Mouse (Mus musculus) adrenal gland, postnatal 4 days (tissue): Measurements from ENCODE around the gene Bmpr2. TPM values are rescaled to one million over a fixed set of nuclear protein-coding genes. Genes with fewer than 3 reads are reported as not detected.

Source experiments
- DNase-seq, 2 experiments: peaks; one replicate each; pipeline ENCODE4 v3.0.0; 2021 to 2022; ENCODE audit warnings: low spot score in 2 of 2, mixed read lengths in 2 of 2
- total RNA-seq, 2 experiments: library from RNA; stranded (reverse); gene quantifications; 2 replicates each; pipeline ENCODE4 v1.2.3; 2021

The Bmpr2 gene
- total RNA-seq, 2 experiments from 2014 or later, result 66.6 to 70.0 TPM

DNA sequence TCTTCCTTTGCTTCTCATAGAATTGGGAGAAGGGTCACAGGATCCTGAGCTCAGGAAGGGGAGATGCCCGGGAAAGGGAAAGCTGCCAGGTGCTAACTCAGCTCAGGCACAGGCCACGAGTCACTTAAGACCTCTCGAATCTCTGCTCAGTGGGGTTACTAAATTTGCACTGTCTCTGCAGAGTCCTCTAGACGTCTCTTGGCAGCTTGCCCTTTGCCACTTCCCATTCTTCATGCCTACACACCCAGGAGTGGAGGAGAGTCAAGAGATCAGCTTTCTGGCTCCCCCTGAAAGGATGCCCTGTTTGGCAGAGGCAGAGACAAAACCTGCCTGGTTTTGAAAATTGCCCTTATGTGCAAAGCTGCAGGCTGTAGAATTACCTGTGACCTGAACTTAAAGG, 132.3 kb downstream of the Bmpr2 start:
- no peak for DNase-seq

DNA sequence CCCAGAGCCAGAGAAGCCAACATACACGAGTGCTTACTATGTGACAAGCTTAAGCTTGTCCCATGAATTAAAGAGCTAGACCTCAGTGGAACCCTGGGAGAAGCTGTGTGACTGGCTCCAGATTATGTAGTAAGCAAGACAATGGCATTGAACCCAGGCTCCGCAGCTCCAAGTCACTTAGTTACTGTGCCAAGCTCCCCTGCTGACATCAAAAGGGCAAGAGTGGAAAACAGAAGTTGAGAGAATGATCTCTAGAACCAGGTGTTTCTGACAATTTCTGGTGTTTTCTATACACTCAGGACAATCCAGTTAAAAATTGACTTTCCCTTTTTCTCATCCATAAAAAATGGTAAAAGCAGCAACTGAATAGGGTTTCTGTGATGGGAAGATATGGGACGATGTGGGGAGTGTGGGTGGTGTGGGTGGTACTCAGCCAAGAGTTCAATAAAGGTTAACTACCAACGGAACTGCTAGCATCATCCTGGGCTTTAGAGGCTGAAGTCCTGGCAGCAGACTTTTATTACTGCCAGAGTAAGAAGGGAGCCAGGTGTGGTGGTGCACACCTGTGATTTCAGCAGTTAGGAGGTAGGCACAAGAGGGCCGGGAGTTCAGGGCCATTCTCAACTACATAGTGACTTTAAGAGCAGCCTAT, 134.1 kb downstream of the Bmpr2 start:
- no peak for DNase-seq

DNA sequence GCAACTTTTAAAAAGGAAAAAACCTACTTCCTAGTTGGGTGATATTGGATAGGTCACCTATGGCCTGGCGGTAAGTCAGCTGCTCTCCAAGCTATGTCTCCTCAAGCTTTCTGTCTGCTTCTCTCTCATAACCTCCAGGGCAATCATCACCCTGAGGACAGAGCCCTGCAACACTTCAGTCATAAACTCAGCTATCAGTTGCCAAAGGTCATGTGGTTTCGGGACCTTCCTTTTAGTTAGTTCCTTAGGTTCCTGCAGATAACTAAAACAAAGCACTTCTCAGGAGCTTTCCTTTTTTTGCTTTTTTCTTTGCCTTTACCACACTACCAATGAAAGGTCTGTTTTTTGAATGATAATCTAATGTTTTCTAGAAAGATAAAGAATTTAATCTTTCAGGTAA, 136.5 kb downstream of the Bmpr2 start:
- DNase-seq, result no peak

DNA sequence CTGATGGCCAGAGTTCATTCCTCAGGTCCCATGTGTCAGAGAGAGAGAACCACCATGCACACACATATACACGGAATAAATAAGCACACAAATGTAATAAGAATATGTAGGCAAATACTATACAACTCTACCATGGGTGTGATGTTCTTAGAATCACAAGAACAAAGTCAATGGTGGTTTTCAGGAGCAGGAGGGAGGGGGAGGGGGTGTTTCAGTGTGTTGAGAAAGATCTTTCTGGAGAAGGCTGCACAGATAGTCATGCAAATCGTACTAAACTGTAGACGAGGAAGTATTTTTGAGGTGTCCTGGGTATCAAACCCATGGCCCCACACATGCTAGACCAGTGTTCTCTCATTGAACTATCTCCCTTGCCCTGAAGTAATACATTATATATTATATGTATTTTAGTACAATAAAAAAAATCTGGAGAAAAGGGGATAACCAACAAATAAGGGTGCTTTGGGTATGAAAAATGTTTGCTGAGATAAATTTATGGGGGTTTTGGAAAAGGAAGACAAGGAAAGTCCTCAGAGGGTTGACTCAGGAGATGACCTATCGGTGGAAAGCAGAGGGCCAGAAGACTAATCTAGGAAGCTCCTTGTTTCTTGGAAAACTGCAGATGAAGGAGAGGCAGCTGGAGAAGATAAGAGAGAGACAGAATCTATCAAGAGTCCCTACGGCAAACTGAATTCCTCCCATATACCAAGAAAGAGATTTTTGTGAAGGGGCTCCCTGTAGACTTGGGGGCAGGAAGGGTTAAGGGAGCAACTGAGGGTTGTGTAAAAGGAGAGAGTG, 138.1 kb downstream of the Bmpr2 start:
- no peak for DNase-seq

DNA sequence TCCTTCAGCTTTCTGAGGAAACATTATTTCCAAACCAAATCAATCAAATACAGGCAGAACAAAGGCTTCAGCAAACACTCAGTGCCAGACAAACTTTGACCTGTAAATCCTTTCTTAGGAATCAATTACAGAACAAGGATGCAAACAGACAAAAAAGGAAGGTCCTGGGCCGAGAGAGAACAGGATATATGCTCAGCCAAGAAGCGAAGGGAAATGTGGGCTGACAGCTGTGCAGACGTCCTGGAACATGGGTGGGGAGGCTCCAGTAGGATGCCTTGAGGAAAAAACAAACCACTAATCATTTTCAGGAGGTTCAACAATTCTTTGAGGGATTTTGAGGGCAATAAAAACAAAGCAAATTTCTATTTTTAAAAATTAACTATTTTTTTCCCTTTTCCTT, 139.4 kb downstream of the Bmpr2 start:
- DNase-seq, result no peak

DNA sequence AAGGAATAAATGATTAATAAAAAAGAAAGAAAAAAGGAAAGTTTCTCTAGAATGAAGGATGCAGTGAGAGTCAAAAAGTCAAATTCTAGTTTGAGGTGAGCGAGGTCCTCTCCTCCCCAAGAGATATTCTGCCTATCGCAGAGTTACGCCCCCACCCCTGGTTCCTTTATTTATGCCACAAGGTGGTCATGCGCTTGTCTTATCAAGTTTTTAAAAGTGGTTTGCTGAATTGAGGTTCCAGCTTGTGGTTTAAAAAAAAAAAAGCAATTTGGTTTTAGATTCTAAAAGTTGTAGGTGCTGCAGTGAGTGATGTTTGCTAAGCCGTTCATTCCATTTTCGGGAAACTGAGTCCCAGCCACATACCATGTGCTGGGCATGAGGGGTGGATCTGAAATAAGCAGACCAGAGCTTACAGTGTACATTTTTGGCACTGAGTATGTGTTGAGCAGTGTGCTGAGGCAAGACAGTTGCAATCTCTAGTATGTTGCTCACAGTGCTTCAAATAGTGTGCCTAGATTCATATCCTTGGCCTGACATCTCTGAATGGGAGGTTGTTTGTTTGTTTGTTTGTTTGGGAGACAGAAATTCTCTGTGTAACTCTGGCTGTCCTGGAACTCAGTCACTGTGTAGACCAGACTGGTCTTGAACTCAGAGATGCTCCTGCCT, 141.6 kb downstream of the Bmpr2 start:
- DNase-seq, result no peak

DNA sequence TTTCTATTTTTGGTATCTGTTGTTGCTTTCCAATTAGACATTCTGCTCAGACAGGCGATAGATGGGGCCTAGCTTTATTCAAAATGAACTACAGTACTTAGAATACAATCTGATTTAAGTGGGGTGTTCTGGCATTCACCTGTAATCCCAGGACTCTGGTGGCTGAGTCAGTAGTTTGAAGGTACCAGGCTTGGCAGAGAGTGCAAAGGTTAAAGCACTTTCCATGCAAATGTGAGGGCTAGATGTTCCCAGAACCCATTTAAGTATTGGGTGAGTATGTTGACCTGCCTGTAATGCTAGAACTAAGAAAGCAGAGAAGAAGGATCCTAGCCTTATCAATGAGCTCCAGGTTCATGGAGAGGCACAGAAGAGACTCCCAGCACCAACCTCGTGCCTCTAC, 142.7 kb downstream of the Bmpr2 start:
- no peak for DNase-seq

DNA sequence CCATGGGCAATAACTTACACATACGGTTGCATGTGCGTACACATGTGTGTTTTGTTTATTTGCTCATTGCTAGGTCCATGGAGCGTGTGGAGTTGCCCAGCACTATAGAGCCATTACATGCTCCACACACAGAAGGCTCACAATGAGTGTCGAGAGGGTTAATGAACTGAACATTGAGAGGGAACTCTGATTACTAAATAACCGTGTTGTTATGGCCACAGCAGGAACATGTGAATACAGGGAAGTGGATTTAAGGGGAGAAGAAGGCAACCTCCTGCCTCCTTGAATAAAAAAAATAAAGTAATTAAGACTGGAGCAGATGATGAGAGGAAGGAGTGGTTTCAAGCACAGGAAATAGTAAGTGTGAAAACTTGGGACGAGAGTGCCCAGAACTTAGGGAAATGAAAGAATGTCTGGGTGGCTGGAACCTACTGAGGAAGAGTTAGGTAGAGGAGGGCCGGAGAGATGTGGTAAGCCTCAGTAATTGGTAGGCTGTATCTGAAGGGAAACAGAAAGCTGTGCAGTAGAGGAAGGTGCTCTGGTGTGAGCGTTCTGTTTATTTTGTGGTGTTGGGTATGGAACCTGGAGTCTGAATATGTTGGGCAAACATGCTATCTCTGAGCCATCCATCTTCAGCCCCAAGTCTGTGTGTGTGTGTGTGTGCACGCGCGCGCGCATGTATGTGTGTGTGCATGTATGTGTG, 143.8 kb downstream of the Bmpr2 start:
- DNase-seq, result no peak

DNA sequence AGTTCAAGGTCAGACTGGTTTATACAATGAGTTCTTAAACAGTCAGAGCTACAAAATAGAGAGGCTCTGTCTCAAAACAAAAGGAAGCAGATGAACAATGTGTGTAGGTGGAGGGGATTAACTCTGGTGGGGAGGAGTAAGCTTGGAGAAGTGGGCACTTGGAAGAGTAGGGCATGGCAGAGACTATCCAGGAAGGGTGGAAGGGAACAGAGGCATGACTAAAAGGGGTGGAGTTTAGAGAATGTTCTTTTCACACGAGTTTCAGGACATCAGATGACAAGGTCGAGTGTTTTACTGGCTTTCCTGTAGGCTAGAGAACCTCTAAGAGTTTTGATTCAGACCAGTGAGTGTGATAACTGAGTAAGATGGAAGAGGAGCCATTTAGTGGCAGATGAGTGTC, 144.5 kb downstream of the Bmpr2 start:
- DNase-seq, result no peak

DNA sequence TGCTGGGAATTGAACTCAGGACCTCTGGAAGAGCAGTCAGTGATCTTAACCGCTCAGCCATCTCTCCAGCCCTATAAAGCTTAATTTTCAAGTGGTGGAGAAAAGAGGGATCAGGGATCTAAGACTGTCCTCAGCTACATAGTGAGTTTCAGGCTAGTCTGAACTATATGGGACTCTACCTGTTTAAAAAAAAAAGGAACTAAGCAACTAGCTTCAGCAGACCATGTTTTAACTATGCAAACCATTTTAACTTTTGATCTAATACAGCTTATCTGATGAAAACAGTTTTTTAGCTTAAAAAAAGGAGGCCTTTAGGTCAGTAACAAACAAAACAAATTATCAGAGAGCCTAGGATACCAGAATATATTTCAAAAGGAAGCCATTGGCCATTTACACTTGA, 147.7 kb downstream of the Bmpr2 start:
- DNase-seq, result no peak

DNA sequence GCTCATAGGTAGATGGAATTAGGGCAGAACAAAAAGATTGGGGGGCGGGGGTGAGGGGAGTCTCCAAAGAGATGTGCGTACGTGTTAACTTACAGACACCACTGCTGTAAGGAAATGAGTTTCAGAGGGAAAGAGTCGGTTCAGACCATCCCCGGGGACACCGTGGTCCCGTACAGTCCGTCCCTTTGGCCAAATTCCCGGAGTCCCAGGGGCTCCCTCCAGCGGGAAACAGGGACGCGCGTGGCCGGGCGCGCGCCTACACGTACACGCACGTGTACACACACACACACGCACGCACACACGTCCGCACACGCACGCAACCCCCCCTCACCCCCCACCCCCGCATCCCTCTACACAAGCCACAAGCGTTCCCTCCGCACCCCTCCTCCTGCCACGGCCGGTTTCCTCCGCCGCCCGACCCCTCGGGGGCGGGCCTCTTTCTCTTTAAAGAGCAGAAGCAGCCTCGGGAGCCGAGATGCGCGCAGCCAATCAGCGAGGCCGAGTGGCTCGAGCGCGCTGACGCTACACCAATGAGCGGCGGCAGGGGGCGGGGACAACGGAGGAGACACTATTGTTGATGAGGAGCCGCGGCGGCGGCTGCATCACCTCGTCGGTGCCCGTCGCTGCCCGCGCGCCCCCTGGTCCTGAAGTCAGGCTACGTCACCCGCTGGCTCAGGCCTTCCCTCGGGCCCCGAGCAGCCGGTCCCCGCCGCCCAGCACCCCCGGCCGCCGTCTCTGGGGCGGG, 149.4 kb downstream of the Bmpr2 start, which contains the start of gene Fam117b:
Gene Fam117b (plus strand): TSS at position 594 of the 745 bp plus-strand sequence.
- DNase-seq, result peak; percentile 91 to 97

DNA sequence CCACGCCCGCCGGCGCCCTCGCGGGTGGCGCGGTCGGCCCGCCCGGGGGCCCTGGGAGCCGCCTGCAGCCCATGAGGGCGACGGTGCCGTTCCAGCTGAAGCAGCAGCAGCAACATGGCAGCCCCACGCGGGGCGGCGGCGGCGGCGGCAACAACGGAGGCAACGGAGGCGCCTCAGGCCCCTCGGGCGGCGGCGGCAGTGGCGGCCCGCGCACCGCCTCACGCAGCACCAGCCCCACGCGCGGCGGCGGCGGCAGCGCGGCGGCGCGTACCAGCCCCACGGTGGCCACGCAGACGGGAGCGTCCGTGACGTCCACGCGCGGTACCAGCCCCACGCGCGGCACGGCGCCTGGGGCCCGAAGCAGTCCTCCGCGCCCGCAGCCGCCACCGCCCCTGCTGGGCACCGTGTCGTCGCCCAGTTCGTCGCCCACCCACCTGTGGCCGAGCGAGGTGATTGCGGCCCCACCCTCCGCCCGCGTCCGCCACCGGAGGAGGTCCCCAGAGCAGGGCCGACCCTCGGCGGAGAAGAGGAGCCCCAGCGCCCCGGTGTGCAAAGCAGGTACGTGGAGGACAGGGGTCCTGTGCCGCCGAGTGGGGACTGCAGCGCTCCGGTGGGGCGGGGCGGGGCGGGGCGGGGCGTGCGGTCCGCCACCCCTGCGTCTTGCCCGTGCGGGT, 150.1 kb downstream of the Bmpr2 start:
- DNase-seq, result peak; percentile 13 to 15

DNA sequence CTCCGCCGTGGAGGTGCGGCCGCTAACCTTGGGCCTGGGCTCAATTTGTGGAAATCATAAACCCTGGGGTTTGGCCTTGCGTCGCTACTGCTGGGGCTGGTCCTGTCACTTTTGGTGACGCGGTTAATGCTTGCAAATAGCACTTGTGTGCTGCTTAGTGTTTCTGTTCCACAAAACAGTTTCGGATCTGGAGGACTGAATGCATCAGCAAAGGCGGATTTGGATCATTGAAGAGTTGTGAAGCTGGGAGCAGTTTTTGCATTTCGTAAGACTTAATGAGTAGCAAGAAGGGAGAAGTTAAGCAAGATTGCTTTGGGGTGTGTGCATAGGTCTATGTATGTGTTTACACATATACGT, 150.6 kb downstream of the Bmpr2 start:
- no peak for DNase-seq

DNA sequence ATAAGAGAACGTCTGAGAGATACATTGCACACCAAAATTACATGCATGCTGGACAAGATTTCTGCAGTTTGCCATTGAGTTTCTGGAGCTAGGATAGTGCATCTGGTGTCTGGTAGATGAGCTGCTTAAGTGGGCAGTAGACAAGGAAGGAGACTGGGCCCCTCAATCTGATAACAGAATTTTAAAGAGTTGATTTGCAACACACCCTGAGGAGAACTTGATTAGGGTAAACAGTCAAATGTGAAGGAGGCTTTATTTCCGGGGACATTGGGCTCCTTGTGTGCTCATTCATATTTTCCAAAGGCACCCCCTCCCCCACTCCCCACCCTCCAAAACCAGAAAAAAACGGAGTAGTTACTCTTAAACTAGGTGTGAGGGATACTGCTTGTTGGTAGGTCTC, 151.6 kb downstream of the Bmpr2 start:
- no peak for DNase-seq

DNA sequence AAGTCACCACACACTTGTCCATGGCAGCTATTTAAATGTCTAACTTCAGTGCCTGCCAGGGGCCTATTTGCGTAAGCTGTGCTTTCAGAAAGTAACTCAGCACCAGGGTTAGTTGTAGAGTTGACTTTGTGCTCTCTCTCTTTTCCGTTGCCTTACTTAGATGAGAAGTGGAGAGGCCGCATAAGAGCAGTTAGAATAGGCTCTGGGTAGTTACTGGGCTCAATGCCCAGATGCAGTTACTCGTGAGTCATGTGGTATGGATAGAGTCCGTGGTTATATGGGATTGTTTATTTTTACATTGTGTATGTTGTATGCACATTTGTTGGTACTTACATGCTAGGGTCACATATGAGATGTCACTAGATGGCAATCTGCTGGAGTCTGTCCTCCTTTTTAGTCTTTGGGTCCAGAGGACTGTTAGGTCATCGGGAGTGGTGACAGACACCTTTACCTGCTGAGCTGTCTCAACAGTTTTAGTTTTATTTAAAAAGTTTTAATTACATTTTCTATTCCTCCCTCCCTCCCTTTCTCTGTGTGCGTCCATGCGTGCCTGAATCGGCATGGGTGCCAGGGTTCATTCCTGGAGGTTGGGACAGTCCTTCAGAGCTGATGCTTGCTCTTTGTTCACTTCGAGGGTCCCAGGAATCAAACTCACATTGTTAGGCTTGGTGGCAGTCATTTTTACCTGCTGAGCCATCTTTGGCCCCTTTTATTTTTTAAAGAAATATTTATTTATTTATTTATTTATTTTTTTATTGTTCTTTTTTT, 152.8 kb downstream of the Bmpr2 start:
- DNase-seq, result no peak

DNA sequence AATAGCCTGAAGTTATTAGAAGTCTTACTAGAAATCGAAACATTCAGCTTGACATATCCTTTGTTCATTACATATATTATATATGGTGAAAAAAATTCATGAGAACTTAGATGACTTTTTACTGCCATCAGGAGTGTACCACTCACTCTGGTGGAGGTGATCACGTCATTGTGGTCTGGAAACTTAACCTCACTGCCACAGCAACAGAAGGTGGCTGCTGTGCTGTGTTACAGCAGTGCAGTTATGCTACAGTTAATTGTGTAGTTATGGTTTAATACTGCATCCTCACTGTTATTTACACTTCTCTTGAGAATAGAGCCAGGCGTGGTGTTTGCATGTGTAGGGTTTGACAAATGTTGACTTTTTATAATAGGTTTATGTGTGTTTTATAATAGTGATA, 154.2 kb downstream of the Bmpr2 start:
- DNase-seq, result no peak

DNA sequence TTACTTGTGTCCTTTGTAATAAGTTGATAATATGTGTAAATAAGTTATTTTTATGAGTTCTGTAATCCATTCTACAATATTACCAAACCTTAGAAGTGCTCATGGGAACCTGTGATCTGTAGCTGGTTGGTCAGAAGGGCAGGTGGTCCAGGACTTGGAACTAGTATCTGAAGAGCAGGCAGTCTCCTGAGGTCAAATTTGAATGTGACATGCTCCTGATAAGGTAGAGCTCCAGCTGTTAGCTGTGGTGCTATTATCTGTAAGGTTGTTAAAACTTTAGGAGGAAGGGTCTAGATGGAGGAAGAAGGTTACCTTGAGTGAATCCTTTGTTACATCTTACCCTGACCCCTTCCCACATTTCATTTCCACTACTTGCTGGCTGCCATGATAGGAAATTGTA, 154.9 kb downstream of the Bmpr2 start:
- no peak for DNase-seq

DNA sequence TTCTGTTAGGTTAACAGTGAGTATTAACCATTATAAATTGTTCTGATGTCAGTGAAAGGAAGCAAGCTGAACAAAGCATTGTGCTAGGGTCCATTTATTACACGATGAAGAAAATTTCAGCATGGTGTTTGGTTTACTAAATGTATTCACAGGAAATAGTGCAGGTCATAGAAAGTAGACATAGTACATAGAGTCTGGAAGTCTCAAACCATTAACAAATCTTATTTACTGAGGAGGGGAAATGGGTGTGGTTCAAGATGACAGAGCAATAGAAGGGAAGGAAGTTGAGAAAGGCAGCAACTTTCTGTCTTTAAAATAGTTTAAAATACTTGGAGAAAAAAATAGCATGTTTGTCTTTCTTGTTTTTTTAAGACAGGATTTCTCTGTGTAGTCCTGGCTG, 160.0 kb downstream of the Bmpr2 start:
- DNase-seq, result no peak

DNA sequence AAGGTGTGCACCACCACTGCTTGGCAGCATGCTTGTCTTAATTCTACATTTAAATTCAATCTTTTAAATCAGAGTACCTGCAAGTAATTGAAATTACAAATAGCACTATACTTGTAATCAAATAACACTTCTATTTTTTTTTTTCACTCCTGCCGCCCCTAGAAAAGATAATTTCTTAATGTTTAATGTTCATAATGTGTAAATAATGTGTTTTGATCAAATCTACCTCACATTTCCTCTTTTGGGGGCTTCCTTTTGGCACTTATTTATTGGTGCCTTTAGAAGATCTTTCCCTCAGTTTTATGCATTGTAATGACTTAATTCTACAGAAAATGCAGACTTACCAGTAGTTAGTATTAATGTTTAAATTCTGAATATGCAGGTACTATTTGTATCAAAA, 160.5 kb downstream of the Bmpr2 start:
- DNase-seq, result no peak

DNA sequence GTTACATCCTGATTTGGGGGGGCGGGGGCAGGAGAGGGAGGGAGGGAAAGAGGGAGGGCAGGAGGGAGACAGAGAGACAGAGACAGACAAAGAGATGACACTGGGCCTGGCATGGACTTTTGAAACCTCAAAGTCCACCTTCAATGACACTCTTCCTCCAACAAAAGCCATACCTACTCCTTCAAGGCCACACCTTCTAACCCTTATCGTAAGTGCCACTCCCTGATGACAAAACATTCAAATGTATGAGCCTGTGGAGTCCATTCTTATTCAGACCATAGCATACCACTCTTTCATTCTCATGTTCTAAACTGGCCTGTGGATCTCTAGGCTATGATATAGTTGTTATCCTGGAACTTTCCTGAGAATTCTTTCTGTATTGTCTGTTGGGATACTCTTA, 161.2 kb downstream of the Bmpr2 start:
- no peak for DNase-seq
